Mouse (Mus musculus): ENCODE measurements at regions not wholly inside any gene's neighbourhood (a gene's known extent, or its start where the extent isn't known, plus 50 kb on each side); places are given as distances from the start of the nearest gene placed in this dataset.
A peak's percentile ranks its signal among the peaks of the same experiment; 100 is the strongest.

DNA sequence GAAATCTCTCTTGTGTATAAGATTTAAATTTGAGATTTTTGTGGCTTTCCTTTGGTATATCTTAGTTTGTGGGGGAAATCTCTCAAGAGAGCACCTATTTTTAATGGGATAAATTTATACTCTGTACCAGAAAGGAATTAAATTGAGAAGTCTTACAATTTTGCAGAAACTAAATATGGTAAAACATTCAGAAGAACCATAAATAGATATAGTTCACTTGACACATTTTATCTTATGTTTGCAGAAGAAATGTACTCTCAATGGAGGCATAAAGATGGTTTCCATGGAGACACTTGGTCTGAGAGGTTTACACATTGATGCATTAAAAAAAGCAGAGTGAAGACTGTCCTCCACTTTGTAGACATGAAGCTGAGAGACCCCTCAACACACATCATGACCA, 86.9 kb downstream of the Ndufa10 start:
- Histone ChIP-seq H3K9me3 (no peaks in the 10 kb centered on the region), H3K4me1 (replicated peaks) (no peaks in the 10 kb centered on the region), H3K27me3 (ENCODE audit: insufficient read depth, poor library complexity, severe bottlenecking) (no peaks in the 10 kb centered on the region), H3K36me3 (no peaks in the 10 kb centered on the region), H3K27ac (no peak overlapping the region), H3K4me3 (no peak overlapping the region)
- no peak for DNase-seq (ENCODE audit: low spot score)

DNA sequence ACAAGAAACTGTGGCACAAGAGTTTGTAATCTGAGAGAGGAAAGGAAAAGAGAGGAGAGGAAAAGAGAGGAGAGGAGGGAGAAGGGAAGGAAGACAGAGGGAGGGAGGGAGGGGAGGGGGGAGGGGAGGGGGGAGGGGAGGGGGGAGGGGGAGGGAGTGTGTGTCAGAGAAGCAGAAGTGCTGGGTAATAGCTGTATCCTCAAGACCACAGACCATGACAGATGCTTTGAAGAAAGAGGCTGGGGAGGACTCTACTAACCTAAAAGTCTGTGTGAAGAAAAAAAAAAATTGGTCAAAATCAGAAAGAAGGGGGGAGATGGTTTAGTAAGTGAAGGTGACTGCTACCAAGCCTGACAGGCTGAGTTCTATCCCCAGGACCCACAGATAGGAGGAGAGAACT, 88.7 kb downstream of the Ndufa10 start:
- H3K4me3 ChIP-seq: no peak overlapping the region
- DNase-seq (ENCODE audit: low spot score): no peak
- H3K9me3 ChIP-seq: no peaks in the 10 kb centered on the region
- H3K36me3 ChIP-seq: no peaks in the 10 kb centered on the region
- H3K4me1 ChIP-seq (replicated peaks): no peaks in the 10 kb centered on the region
- H3K27me3 ChIP-seq (ENCODE audit: insufficient read depth, poor library complexity, severe bottlenecking): no peaks in the 10 kb centered on the region
- H3K27ac ChIP-seq: no peak overlapping the region

DNA sequence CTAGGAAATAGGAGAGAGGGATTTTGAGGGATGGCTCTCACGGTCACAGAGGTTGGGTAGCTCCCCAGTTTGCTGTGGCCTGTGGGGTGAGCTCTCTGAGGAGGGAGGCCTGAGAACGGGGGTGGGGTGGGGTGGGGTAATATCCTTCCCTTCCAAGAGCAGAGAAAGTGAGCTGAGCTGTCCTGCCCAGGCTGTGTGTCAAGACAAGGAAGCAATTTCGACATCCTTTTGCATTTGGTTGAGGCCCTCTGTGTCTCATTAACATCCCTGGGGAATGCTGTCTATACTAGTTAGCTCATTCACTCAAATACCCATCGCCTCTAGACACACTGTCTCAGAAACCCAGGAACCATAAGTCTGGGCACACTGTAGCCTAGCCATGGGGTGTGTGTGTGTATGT, 89.9 kb downstream of the Ndufa10 start:
- Histone ChIP-seq H3K4me3 (no peak overlapping the region), H3K27ac (no peak overlapping the region), H3K4me1 (replicated peaks) (peaks cover 10% of the 10 kb centered on the region), H3K36me3 (no peaks in the 10 kb centered on the region), H3K9me3 (no peaks in the 10 kb centered on the region), H3K27me3 (ENCODE audit: insufficient read depth, poor library complexity, severe bottlenecking) (no peaks in the 10 kb centered on the region)
- DNase-seq (ENCODE audit: low spot score): no peak
- 73% methylated on average over 4 of the region's 4 CpGs for WGBS

DNA sequence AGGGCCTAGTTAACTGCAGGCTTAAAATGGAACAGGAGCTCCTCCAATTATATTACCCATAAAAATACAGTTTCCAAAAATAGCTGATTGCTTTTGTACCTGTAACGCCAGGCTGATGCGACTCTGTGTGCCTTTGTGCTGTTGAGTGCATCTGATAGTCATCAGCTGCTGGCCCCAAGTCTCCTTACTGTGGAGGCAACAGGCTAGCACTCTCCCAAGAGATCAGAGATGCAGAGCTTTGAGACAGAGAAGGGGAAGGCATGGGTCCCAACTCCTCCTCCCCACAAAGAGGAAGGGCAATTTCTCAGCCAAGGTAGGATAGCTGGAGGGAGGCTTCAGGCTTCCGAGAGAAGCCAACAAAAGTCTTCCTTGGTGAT, 94.2 kb downstream of the Ndufa10 start:
- H3K27me3 ChIP-seq (ENCODE audit: insufficient read depth, poor library complexity, severe bottlenecking): no peaks in the 10 kb centered on the region
- H3K9me3 ChIP-seq: no peaks in the 10 kb centered on the region
- H3K36me3 ChIP-seq: no peaks in the 10 kb centered on the region
- no peak overlapping the region for H3K4me3 ChIP-seq
- peak overlapping the region; percentile 70 for H3K27ac ChIP-seq
- 75% methylated on average over 3 of the region's 3 CpGs for WGBS
- DNase-seq (ENCODE audit: low spot score): no peak
- H3K4me1 ChIP-seq (replicated peaks): peaks cover 20% of the 10 kb centered on the region

DNA sequence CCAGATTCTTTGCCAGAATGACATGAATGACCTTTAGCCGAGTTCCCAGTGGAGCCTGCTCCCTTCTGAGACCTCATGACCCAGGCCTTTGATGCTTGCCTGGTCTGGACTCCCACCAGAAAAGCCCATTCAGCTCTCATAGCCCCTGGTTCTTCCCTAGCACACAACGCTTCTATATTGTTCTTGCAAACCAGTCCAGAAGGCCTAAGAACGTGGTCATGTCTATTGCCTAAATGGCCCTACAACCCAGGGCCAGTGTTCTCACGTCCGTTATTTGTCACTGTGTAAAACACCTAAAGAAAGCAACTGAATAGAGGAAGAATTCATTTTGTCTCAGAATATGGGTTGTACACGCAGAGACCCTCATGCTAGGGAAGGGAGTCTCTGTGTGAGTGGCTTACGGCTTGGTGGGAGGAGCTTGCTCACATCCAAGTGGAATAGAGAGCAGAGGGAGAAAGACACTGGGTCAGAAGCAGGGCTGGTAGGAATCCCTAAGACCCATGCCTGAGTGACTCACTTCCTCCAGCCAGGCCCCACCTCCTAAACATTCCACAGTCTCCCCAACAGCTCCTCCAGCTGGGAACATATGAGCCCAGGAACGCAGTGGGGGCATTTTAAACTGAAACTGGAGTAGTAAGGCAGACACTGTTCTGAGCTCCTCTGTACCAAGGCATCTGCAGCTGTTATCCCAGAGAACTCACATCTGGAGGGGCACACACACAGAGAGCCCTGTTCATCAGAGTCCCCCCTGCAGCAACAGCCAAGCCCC, 94.7 kb downstream of the Ndufa10 start:
- no peaks in the 10 kb centered on the region for H3K27me3 ChIP-seq (ENCODE audit: insufficient read depth, poor library complexity, severe bottlenecking)
- peak overlapping the region; percentile 70 for H3K27ac ChIP-seq
- no peaks in the 10 kb centered on the region for H3K9me3 ChIP-seq
- WGBS: 37% methylated on average over 8 of the region's 8 CpGs
- no peaks in the 10 kb centered on the region for H3K36me3 ChIP-seq
- peak; percentile 38 for DNase-seq (ENCODE audit: low spot score)
- peaks cover 20% of the 10 kb centered on the region for H3K4me1 ChIP-seq (replicated peaks)
- no peak overlapping the region for H3K4me3 ChIP-seq

DNA sequence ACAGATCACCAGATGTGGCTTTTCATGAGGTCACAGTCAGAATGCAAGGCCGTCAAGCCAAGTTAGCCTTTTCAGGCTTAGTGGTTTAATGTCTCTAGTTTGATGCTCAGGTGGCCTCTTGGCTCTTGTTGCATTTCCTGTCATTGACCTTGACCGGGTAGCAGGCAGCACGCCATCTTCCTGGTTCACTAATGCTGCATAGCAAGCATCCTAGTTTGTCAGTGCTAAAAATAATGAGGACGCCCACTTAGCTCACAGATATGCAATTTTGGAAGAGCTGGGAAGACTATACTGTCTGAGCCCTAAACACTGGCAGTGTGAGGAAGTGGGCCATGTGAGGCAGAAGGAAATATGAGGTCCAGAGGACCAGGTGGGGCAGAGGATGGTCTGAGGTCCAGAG, 97.2 kb downstream of the Ndufa10 start:
- H3K36me3 ChIP-seq: no peaks in the 10 kb centered on the region
- H3K27ac ChIP-seq: no peak overlapping the region
- no peaks in the 10 kb centered on the region for H3K27me3 ChIP-seq (ENCODE audit: insufficient read depth, poor library complexity, severe bottlenecking)
- WGBS: 91% methylated on average over 4 of the region's 4 CpGs
- no peak for DNase-seq (ENCODE audit: low spot score)
- peaks cover 32% of the 10 kb centered on the region for H3K4me1 ChIP-seq (replicated peaks)
- H3K9me3 ChIP-seq: no peaks in the 10 kb centered on the region
- H3K4me3 ChIP-seq: no peak overlapping the region

DNA sequence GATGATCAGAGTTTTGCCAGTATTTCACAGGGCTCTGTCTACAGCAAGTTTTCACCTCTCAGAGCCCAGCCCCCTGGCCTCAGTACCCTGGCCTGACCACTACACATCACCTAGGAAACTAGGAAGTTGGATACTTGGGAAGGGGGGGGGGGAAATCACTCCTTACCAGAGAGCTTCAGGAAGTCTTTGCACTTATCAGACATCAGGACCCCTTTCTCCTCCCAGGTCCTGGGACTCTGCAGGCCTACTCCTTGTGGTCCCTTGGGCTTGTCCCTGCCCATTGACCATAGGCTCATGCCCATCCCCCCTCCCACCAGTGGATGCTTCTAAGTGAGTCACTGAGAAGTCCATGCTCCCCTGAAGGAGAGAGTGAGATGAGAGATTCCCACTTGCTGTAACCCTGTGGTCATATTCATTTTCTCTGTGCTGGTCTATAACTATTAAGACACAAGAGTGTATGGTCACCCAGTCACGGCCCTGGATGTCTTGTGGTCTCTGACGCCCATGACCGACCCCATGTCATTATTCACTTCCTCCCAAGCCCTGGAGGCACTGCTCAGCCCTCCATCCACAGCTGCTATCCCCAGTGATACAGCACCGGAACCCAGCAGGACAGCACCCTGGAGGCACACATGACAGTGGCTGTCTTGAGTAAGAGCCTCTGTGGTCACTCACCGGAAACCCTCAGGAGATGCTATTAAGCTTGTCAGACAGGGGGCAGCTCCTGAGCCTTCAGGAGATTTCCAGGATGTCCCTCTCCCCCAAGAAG, 101.3 kb downstream of the Ndufa10 start:
- Histone ChIP-seq H3K36me3 (no peaks in the 10 kb centered on the region), H3K27me3 (ENCODE audit: insufficient read depth, poor library complexity, severe bottlenecking) (no peaks in the 10 kb centered on the region), H3K4me3 (no peak overlapping the region), H3K9me3 (no peaks in the 10 kb centered on the region), H3K27ac (0 out of 2 replicates have a peak overlapping the region, but pooled peaks have one; percentile 16), H3K4me1 (replicated peaks) (peaks cover 24% of the 10 kb centered on the region)
- 82% methylated on average over 5 of the region's 5 CpGs for WGBS
- DNase-seq (ENCODE audit: low spot score): no peak

DNA sequence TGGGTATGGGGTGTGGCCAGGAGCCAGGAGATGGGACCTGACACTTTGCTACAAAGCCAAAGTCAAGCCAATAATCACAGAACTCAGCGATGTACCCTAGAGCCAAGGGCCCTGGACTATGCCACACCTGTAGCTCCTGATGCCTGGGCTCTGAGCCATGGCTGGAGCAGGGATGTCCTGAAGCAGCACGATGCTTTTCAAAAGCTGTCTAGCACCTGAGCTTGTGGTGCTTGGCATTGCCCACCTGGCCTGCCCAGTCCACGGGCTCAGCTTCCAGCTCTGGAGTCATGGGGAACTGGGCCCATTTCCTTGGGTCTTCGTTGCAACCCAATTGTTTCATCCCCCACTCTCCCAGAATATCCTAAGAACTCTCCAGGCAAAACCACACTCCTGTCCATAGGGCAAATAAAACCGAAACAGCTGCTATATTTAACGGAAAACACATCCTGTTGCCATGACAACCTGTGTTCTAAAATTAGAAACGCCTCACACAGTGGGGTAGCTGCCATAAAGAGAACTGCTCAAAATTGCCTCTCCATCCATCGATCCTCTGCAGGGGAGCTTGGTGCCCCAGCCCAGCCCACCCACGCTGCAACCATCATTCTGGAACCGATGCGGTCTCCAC, 102.2 kb downstream of the Ndufa10 start:
- Histone ChIP-seq H3K4me3 (no peak overlapping the region), H3K27me3 (ENCODE audit: insufficient read depth, poor library complexity, severe bottlenecking) (no peaks in the 10 kb centered on the region), H3K9me3 (no peaks in the 10 kb centered on the region), H3K4me1 (replicated peaks) (peaks cover 19% of the 10 kb centered on the region), H3K36me3 (no peaks in the 10 kb centered on the region), H3K27ac (no peak overlapping the region; the same call in 1 of the 2 replicates)
- DNase-seq (ENCODE audit: low spot score): no peak
- WGBS: 63% methylated on average over 11 of the region's 11 CpGs

DNA sequence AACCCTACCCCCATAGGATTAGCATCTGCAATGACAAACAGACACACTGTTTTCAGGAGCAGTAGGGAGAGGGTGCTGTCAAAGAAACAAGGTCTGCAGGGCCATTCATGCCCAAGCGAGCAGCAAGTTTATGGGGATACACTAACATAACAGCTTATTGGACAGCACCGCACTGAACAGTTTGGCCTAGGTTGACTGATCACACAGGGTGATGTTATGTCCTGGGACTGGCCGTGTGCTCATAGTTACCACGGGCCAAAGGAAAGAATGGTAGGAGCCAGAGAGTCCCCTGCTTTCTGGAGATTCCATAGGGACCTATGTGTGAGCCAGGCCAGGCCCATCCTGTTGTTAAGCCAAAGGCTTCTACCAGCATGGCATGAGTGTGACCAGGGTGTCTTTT, 102.8 kb downstream of the Ndufa10 start:
- Histone ChIP-seq H3K27me3 (ENCODE audit: insufficient read depth, poor library complexity, severe bottlenecking) (no peaks in the 10 kb centered on the region), H3K9me3 (no peaks in the 10 kb centered on the region), H3K27ac (no peak overlapping the region), H3K36me3 (no peaks in the 10 kb centered on the region), H3K4me3 (no peak overlapping the region), H3K4me1 (replicated peaks) (peaks cover 18% of the 10 kb centered on the region)
- WGBS: 91% methylated on average over 4 of the region's 4 CpGs
- DNase-seq (ENCODE audit: low spot score): no peak

DNA sequence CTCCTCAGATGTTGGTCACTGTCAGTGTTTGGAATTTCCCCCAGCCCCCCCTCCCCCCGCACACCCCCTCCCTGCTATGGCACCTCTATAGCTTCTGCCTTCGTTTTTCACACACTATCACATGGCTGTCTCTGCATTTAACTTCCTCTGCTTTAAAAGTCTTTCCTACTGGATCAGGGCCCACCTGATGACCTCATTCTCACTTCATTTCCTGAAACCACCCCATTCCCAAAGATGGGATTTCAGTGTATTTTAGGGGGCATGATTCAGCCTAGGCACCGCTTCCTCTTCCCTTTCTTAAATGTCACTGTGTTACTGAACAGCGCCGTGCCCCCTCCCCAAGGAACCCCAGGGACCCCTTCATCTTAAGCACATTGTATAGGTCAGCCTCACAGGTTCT, 103.7 kb downstream of the Ndufa10 start:
- no peaks in the 10 kb centered on the region for H3K36me3 ChIP-seq
- no peak overlapping the region for H3K27ac ChIP-seq
- peaks cover 18% of the 10 kb centered on the region for H3K4me1 ChIP-seq (replicated peaks)
- no peak overlapping the region for H3K4me3 ChIP-seq
- no peak for DNase-seq (ENCODE audit: low spot score)
- WGBS: 88% methylated on average over 5 of the region's 5 CpGs
- no peaks in the 10 kb centered on the region for H3K9me3 ChIP-seq
- no peaks in the 10 kb centered on the region for H3K27me3 ChIP-seq (ENCODE audit: insufficient read depth, poor library complexity, severe bottlenecking)

DNA sequence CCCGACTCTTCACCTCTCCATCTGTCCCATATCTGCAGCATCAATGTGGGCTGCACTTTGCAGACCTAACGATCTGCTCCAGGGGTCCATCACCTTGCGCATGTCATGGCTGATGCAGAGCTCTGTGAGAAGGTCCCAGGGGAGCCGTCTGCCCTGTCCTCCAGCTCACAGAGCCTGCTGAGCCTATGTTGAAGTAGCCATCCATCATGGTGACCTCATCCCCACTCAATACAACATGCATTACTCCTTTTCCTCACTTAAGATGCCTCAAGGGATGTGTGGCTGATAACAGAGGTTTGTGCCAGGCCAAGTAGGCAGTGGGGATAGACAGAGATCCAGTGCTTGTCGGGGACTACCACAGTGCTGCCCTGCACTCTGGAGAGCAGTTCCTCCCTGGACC, 107.4 kb downstream of the Ndufa10 start:
- Histone ChIP-seq H3K27me3 (ENCODE audit: insufficient read depth, poor library complexity, severe bottlenecking) (no peaks in the 10 kb centered on the region), H3K4me1 (replicated peaks) (peaks cover 4% of the 10 kb centered on the region), H3K27ac (no peak overlapping the region), H3K36me3 (no peaks in the 10 kb centered on the region), H3K9me3 (no peaks in the 10 kb centered on the region), H3K4me3 (no peak overlapping the region)
- no peak for DNase-seq (ENCODE audit: low spot score)
- 79% methylated on average over 5 of the region's 5 CpGs for WGBS

DNA sequence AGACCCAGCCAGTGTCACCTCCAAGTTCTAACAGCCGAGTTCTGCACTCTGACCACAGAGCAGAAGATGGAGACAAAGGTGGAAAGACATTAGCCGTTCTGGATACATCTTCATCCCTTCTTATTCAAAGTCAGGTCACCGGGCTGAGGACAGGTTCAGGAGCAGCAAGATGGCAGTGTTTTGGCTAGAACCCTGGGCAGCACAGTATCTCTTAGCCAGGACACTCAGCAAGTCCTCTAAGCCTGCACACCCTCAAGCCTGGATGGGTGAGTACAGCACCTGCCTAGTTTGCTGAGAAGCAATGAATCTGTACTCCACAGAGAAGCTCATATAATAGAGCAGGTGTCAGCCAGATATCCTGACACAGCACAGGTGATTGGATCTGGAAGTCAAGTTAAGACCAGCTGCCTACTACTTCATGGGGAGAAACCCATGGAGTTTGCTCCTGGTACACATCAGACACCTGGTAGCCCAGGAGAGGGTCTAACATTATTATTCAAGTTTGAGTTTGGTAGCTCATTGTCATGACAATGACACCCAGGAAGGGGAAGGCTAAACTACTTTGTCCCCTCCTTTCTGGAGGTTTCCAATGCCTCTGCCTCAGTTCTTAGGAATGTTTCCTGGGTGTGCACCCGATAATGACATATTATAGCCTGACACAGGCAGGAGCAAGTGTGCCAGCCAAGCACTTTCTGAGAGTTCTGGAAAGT, 108.1 kb downstream of the Ndufa10 start:
- no peak overlapping the region for H3K4me3 ChIP-seq
- H3K9me3 ChIP-seq: no peaks in the 10 kb centered on the region
- H3K27ac ChIP-seq: no peak overlapping the region
- no peaks in the 10 kb centered on the region for H3K36me3 ChIP-seq
- DNase-seq (ENCODE audit: low spot score): no peak
- WGBS: 82% methylated on average over 4 of the region's 4 CpGs
- no peaks in the 10 kb centered on the region for H3K4me1 ChIP-seq (replicated peaks)
- no peaks in the 10 kb centered on the region for H3K27me3 ChIP-seq (ENCODE audit: insufficient read depth, poor library complexity, severe bottlenecking)

DNA sequence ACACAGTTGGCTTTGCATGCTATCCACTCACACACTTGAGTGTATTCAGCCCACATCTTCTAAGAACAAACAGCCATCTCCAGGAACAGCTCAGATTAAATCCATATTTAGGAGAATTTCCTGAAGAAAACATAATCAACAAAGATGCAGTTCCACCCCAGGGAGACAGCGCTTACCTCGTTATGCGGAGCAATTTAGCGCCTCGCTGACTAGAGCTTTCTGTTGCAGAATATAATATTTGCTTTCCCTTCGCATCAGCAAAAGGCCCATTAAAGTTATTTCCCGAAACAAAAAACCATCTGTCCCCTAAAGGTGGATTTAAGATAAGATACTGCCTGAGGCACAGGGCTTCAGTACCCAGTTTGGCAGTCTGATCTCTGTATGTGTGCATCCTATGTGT, 112.0 kb downstream of the Ndufa10 start:
- no peak for DNase-seq (ENCODE audit: low spot score)

More for the DNA sequence above, 112.0 kb downstream of the Ndufa10 start:
- H3K27me3 ChIP-seq (ENCODE audit: insufficient read depth, poor library complexity, severe bottlenecking): no peaks in the 10 kb centered on the region; the same call in 1 of the 2 replicates
- no peak overlapping the region for H3K4me3 ChIP-seq
- peaks cover 5% of the 10 kb centered on the region for H3K4me1 ChIP-seq (replicated peaks)
- no peak overlapping the region for H3K27ac ChIP-seq
- 92% methylated on average over 7 of the region's 7 CpGs for whole genome bisulfite sequencing
- no peaks in the 10 kb centered on the region for H3K9me3 ChIP-seq
- no peaks in the 10 kb centered on the region for H3K36me3 ChIP-seq

All from hindbrain, embryonic 10.5 days (tissue).